Mouse (Mus musculus) liver, postnatal 0 days (tissue): Measurements from ENCODE around the gene Fuz. TPM values are rescaled to one million over a fixed set of nuclear protein-coding genes. Genes with fewer than 3 reads are reported as not detected.
A peak's percentile ranks its signal among the peaks of the same experiment; 100 is the strongest.
"Not testable (repeated sequence)": the region's sequence is repeated elsewhere in the genome, so short reads cannot be mapped to it uniquely, and the experiment has no call there.

ENCODE experiments used
- ATAC-seq: fragments of 200-750 bp; cut with Nextera tagmentation; 2 replicates; pipeline ENCODE4 v1.8.0; 2017; ENCODE audit warnings: mild to moderate bottlenecking, moderate library complexity
- DNase-seq: peaks from one replicate; pipeline ENCODE4 v3.0.0-alpha.2; 2016
- H3K27ac ChIP-seq: fragments of 300-500 bp; sonication (generic); 2 replicates; pipeline ENCODE4 v1.5.1; 2014; ENCODE audit warnings: antibody characterized with exemption, moderate library complexity, mild to moderate bottlenecking, low read depth
- H3K27me3 ChIP-seq: fragments of 300-500 bp; sonication (generic); 2 replicates; pipeline ENCODE4 v1.6.1; 2014; ENCODE audit warnings: low read length, control low read depth, mixed read lengths; ENCODE audit not compliant: insufficient read depth
- H3K36me3 ChIP-seq: fragments of 300-500 bp; sonication (generic); replicated peaks from 2 replicates; pipeline ENCODE4 v1.6.1; 2014; ENCODE audit warnings: mild to moderate bottlenecking, control low read depth, low read length, moderate library complexity, mixed read lengths; ENCODE audit not compliant: insufficient read depth
- H3K4me1 ChIP-seq: fragments of 300-500 bp; sonication (generic); 2 replicates; pipeline ENCODE4 v1.6.1; 2014; ENCODE audit warnings: antibody characterized with exemption, mild to moderate bottlenecking, control low read depth; ENCODE audit not compliant: insufficient read depth
- H3K4me2 ChIP-seq: fragments of 300-500 bp; sonication (generic); 2 replicates; pipeline ENCODE4 v1.6.1; 2014; ENCODE audit warnings: low read depth, mild to moderate bottlenecking, low read length, moderate library complexity, mixed read lengths
- H3K4me3 ChIP-seq: fragments of 300-500 bp; sonication (generic); 2 replicates; pipeline ENCODE4 v1.5.1; 2014; ENCODE audit warnings: low read depth, low read length
- H3K9ac ChIP-seq: fragments of 300-500 bp; sonication (generic); replicated peaks from 2 replicates; pipeline ENCODE4 v1.6.1; 2014; ENCODE audit warnings: mild to moderate bottlenecking, moderate library complexity
- H3K9me3 ChIP-seq: fragments of 300-500 bp; sonication (generic); 2 replicates; pipeline ENCODE4 v1.6.1; 2016; ENCODE audit warnings: mild to moderate bottlenecking, control low read depth, low read length, mixed read lengths
- CTCF ChIP-seq: sonication (generic); IDR thresholded peaks from 2 replicates; pipeline ENCODE4 v1.5.1; 2016; ENCODE audit warnings: antibody characterized with exemption, low read depth
- EP300 ChIP-seq: IDR thresholded peaks from 2 replicates; pipeline ENCODE4 v1.6.1; 2016; ENCODE audit warnings: antibody characterized with exemption, low read depth, mild to moderate bottlenecking
- whole genome bisulfite sequencing: fragments of 180-500 bp; shearing (Covaris S2); extraction: QIAGEN DNeasy Blood & Tissue Kit; methylation state at CpG from one replicate; pipeline ENCODE4 v1.1.7; 2014; ENCODE audit not compliant: insufficient replicate concordance; 5-methylcytosine and 5-hydroxymethylcytosine counted together
- polyA plus RNA-seq: library from polyadenylated mRNA; unstranded; fragments of >200 nt; fragmentation: Nextera tagmentation; extraction: Ambion mirVana; gene quantifications from 2 replicates; pipeline ENCODE4 v1.2.1, GENCODE M21; 2015

Fuz gene
- polyA plus RNA-seq, 1 experiment from 2014 or later, result 4.4 TPM

DNA sequence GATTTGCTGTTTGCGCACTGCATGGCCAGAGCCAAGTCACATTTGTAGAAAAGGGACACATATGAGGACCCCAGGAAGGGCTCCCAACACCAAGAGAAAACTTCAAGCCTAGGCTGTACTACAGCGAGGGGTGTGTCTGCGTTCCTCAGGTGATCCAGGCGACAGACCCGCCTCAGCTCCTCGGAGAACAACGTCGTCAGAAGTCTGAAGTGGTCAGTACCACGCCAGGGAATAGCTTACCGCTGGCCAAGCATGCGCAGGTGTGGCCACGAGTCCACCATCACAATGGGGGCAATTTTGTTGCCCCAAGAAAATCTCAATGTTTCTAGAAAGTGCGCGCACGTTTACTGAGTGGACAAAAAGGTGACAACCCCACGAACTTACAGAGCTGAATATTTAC lies 27.4 kb upstream of the Fuz start:
- Histone ChIP-seq H3K4me1 (peaks cover 56% of the 10 kb centered on the region), H3K27ac (peak overlapping the region; percentile 96), H3K9me3 (no peaks in the 10 kb centered on the region), H3K27me3 (no peaks in the 10 kb centered on the region), H3K4me3 (peak overlapping the region; percentile 81), H3K9ac (peak overlapping the region; percentile 94), H3K4me2 (peak overlapping the region; percentile 99), H3K36me3 (peaks cover 8% of the 10 kb centered on the region)
- ATAC-seq (no peak), DNase-seq (no peak)
- 12% methylated on average over 16 of the region's 16 CpGs for WGBS
- TF ChIP-seq CTCF (no peak), EP300 (no peak)

DNA sequence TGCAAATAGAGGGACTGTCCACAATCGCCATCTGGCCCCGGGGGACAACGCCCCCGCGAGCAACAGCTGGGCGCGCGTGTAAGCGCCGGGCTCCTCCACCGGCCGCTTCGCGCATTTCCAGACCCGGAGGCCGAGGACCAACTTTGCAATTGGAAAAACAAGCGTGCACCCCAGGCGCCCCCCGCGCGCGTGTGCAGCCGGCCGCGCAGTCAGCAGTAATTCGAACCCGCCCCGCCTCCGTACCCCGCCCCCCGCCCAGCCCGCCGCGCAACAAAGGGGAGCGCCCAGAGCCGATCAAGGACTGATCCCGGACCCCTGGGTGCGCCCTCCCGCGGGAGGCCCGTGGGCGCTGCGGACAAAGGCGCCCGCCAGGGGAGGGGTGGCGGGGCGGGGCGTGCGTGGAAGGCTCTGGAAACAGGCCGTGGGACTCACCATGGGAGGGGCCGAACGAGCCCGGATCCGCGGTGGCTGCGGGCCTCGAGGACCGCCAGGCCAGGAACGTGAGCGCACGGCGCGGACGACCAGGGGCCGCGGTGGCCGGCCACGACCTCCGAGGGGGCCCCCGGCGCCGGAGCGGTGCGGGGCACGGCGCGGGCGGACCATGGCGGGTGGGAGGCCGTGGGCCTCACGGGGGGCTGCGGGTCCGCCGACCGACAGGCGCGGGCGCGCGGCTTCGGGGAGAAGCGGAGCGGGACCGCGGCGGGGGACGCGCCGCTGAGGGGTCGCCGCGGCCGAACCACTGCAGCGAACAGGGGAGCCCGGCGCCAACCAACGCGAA lies 26.8 kb upstream of the Fuz start:
- H3K27ac ChIP-seq, result peak overlapping the region; percentile 96
- H3K4me3 ChIP-seq, result peak overlapping the region; percentile 81
- H3K36me3 ChIP-seq, result peaks cover 2% of the 10 kb centered on the region; the same call in 1 of the 2 replicates
- H3K9ac ChIP-seq, result peak overlapping the region; percentile 94
- peak overlapping the region; percentile 99 for H3K4me2 ChIP-seq
- DNase-seq (peak; percentile 73), ATAC-seq (peak; percentile 12)
- no peaks in the 10 kb centered on the region for H3K27me3 ChIP-seq
- no peaks in the 10 kb centered on the region for H3K9me3 ChIP-seq
- under 1% methylated on average over 77 of the region's 108 CpGs for WGBS
- TF ChIP-seq EP300, result no peak
- H3K4me1 ChIP-seq, result peaks cover 56% of the 10 kb centered on the region

DNA sequence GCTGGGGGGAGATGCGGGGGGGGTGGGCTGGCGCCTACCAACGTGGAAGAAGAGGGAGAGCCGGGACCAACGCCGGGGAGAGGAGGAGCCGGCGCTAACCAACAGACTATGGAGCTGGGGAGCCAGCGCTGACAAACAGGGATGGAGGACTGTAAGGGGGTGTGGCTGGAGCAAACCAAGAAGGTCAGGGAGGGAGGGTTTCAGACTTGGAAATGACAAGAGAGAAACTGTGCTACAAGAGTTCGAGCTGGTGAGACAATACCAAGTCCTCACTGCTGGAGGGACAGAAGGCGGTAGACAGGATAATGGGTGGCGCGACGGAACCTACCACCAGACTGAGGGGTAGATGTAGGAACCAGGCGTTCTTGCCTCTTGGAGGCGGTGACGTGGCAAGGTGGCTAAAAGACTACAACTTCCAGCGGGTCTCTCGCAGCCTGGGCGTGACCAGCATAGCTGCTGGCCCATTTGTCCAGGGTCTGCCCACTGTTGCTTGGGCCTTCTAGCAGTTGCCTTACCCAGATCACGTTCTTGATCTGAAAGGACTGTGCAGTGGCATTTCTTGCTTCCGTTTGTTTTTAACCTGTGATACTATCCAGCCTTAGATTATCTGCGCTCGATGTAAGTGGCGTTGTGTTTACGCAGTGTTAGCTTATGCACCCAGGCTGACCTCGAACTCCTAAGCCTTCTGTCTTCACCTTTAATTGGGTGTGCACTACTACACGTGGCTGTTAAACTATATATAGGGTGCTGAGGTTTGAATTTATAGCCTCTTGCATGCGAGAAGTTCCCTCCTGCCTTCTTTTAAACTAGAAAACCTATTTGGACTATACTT lies 26.0 kb upstream of the Fuz start, which contains the start of gene Ptov1:
Gene Ptov1, minus strand, starts transcription at position 92 of the 832 bp plus-strand sequence.
- Histone ChIP-seq H3K27ac (peak within 1 kb of the TSS; percentile 96), H3K9me3 (no peaks in the 10 kb centered on the region), H3K4me2 (peak within 1 kb of the TSS; percentile 99), H3K36me3 (no peaks in the 10 kb centered on the region), H3K4me3 (peak within 1 kb of the TSS; percentile 81), H3K9ac (peak within 1 kb of the TSS; percentile 94), H3K27me3 (no peaks in the 10 kb centered on the region), H3K4me1 (peaks cover 54% of the 10 kb centered on the region)
- TF ChIP-seq EP300 (peak; percentile 65; the same call in 1 of the 2 replicates), CTCF (peak; percentile 2; the same call in 1 of the 2 replicates)
- ATAC-seq (peak; percentile 92), DNase-seq (peak; percentile 87)
- 6% methylated on average over 29 of the region's 29 CpGs for WGBS

DNA sequence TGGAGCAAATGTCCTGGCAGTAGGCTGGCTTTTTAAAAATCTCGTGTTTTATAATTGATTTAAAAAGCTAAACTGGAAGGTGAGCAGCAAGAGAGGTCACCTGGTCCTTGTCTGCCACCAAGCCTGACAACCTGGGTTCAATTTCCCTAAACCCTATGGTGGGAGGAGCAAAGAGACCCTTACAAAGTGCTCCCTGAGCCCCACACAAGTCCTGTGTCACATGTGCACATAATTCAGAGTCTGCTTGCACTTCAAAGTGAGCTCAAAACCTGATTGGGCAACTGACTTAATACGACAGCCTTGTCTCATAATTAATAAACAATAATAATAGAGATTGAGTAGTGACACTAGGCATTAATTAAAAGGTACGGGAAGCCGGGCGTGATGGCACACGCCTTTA lies 25.3 kb upstream of the Fuz start:
- TF ChIP-seq EP300 (no peak), CTCF (no peak)
- Histone ChIP-seq H3K36me3 (no peaks in the 10 kb centered on the region), H3K4me1 (peaks cover 47% of the 10 kb centered on the region), H3K4me3 (peak overlapping the region; percentile 81; the same call in 1 of the 2 replicates), H3K27ac (peak overlapping the region; percentile 96; the same call in 1 of the 2 replicates), H3K9me3 (no peaks in the 10 kb centered on the region), H3K4me2 (peak overlapping the region; percentile 99; the same call in 1 of the 2 replicates), H3K27me3 (no peaks in the 10 kb centered on the region), H3K9ac (peak overlapping the region; percentile 94; the same call in 1 of the 2 replicates)
- ATAC-seq, result no peak
- WGBS, result 80% methylated on average over 6 of the region's 6 CpGs
- no peak for DNase-seq

DNA sequence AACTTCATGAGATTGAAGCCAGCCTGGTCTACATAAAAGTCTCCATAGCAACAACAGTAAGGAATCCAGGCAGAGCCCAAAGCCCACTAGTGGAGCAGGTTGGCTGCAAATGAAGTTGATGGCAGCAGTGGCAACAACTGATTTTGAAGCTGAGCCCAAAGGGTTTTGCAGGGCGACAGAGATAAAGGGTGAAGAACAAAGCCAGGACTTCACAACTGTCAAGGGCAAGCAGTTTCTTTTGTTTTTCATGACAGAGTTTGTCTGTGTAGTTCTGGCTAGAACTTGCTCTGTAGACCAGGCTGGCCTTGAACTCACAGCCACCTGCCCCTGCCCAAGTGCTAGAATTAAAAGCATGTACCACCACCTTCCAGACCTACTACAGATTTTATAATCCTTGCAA lies 24.7 kb upstream of the Fuz start:
- peaks cover 41% of the 10 kb centered on the region for H3K4me1 ChIP-seq
- H3K9me3 ChIP-seq, result no peaks in the 10 kb centered on the region
- H3K36me3 ChIP-seq, result no peaks in the 10 kb centered on the region
- no peak overlapping the region for H3K27ac ChIP-seq
- WGBS, result 77% methylated on average over 1 of the region's 1 CpGs
- H3K9ac ChIP-seq, result no peak overlapping the region
- no peak for DNase-seq
- no peak overlapping the region for H3K4me3 ChIP-seq
- H3K4me2 ChIP-seq, result no peak overlapping the region
- ATAC-seq, result no peak
- H3K27me3 ChIP-seq, result no peaks in the 10 kb centered on the region
- TF ChIP-seq EP300, result no peak
- TF ChIP-seq CTCF, result no peak

DNA sequence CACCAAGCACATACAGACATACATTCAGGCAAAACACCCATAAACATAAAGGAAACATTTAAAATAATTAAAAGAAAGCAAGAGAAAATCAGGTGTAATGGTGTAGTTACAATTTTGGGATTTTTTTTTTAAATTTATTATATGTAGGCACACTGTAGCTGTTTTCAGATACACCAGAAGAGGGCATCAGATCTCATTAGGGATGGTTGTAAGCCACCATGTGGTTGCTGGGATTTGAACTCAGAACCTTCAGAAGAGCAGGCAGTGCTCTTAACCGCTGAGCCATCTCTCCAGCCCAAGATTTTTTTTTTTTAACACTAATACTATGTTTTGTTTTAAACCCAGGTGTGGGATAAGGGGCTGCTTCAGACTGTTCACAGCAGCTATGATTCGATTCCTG lies 24.1 kb upstream of the Fuz start:
- H3K4me2 ChIP-seq, ATAC-seq, H3K27ac ChIP-seq, DNase-seq, H3K4me3 ChIP-seq, H3K9me3 ChIP-seq, H3K36me3 ChIP-seq, H3K27me3 ChIP-seq, H3K9ac ChIP-seq: not testable (repeated sequence)
- 0 out of 2 replicates have a peak, but pooled peaks have one; percentile 1 for TF ChIP-seq CTCF
- 88% methylated on average over 2 of the region's 2 CpGs for WGBS
- H3K4me1 ChIP-seq, result peaks cover 35% of the 10 kb centered on the region
